Mouse (Mus musculus) CH12.LX (cell line): ENCODE measurements around the gene Vav2. TPM values are rescaled to one million over a fixed set of nuclear protein-coding genes. Genes with fewer than 3 reads are reported as not detected.

Experiments
- DNase-seq: peaks from one replicate; pipeline ENCODE4 v3.0.0-alpha.2; 2013; ENCODE audit errors: extremely low read depth
- H3K27ac ChIP-seq: 2 replicates; pipeline ENCODE4 v1.5.1; 2012; ENCODE audit warnings: low read depth, mild to moderate bottlenecking, control low read depth, moderate library complexity; ENCODE audit not compliant: insufficient read depth
- H3K27me3 ChIP-seq: replicated peaks from 2 replicates; pipeline ENCODE3; 2012; ENCODE audit warnings: inconsistent platforms
- H3K36me3 ChIP-seq, 2 experiments: replicated peaks in 1 of 2; 2 replicates each; pipeline versions ENCODE3 to v1.6.1; 2012; ENCODE audit warnings: inconsistent platforms in 1 of 2, low read length in 1 of 2, mild to moderate bottlenecking in 1 of 2, mixed read lengths in 1 of 2, moderate library complexity in 1 of 2; ENCODE audit not compliant: control insufficient read depth in 1 of 2, insufficient read depth in 1 of 2
- H3K4me1 ChIP-seq, 2 experiments: 2 replicates each; pipeline ENCODE4 v1.6.1; 2012; ENCODE audit warnings: inconsistent platforms in 1 of 2, moderate library complexity in 1 of 2; ENCODE audit not compliant: insufficient read depth in 2 of 2, control insufficient read depth in 1 of 2
- H3K4me2 ChIP-seq: 2 replicates; pipeline ENCODE4 v1.6.1; 2012; ENCODE audit warnings: low read depth, mild to moderate bottlenecking, control low read depth; ENCODE audit not compliant: poor library complexity, insufficient read depth, severe bottlenecking
- H3K4me3 ChIP-seq, 3 experiments: fragments of 150-350 bp in 1 of 3; sonication (generic) in 1 of 3; replicated peaks in 1 of 3; 2 replicates each; pipeline versions ENCODE3 to v1.5.1; 2011 to 2012; ENCODE audit warnings: low read depth in 2 of 3, low read length in 2 of 3, mild to moderate bottlenecking in 2 of 3, moderate library complexity in 2 of 3, control low read depth in 1 of 3, improper control_type of control experiment in 1 of 3, inconsistent platforms in 1 of 3, mixed read lengths in 1 of 3; ENCODE audit not compliant: poor library complexity in 1 of 3
- H3K79me2 ChIP-seq: replicated peaks from 2 replicates; pipeline ENCODE4 v1.6.1; 2012; ENCODE audit warnings: mild to moderate bottlenecking, moderate library complexity; ENCODE audit not compliant: control insufficient read depth, poor library complexity, insufficient read depth, severe bottlenecking; ENCODE audit errors: extremely low read depth
- H3K9ac ChIP-seq: 2 replicates; pipeline ENCODE4 v1.6.1; 2012; ENCODE audit warnings: low read depth, mild to moderate bottlenecking, control low read depth, moderate library complexity; ENCODE audit not compliant: insufficient read depth
- H3K9me3 ChIP-seq: replicated peaks from 2 replicates; pipeline ENCODE3; 2012; ENCODE audit warnings: low read length, inconsistent platforms, mixed read lengths
- BHLHE40 ChIP-seq: IDR thresholded peaks from 2 replicates; pipeline ENCODE4 v1.6.1; 2011; ENCODE audit warnings: mild to moderate bottlenecking, low read depth, low read length, improper control_type of control experiment
- CHD1 ChIP-seq: IDR thresholded peaks from 2 replicates; pipeline ENCODE4 v1.6.1; 2012; ENCODE audit warnings: low read depth, low read length, improper control_type of control experiment, inconsistent platforms
- CHD2 ChIP-seq: IDR thresholded peaks from 2 replicates; pipeline ENCODE4 v1.6.1; 2011; ENCODE audit warnings: low read length, improper control_type of control experiment
- CTCF ChIP-seq, 2 experiments: IDR thresholded peaks in 1 of 2; conservative IDR thresholded peaks in 1 of 2; 2 replicates each; pipeline ENCODE4 v1.5.1; 2011 to 2012; ENCODE audit warnings: low read depth in 2 of 2, low read length in 2 of 2, improper control_type of control experiment in 1 of 2, inconsistent platforms in 1 of 2, mild to moderate bottlenecking in 1 of 2, moderate library complexity in 1 of 2
- ELF1 ChIP-seq: IDR thresholded peaks from 2 replicates; pipeline ENCODE4 v1.6.1; 2014; ENCODE audit warnings: low read depth, mild to moderate bottlenecking, inconsistent platforms, low read length, improper control_type of control experiment
- ETS1 ChIP-seq: conservative IDR thresholded peaks from 2 replicates; pipeline ENCODE4 v1.6.1; 2012; ENCODE audit warnings: low read depth, mild to moderate bottlenecking, inconsistent platforms, low read length, improper control_type of control experiment, moderate library complexity
- IRF4 ChIP-seq: IDR thresholded peaks from 2 replicates; pipeline ENCODE4 v1.6.1; 2014; ENCODE audit warnings: low read depth, mild to moderate bottlenecking, inconsistent platforms, low read length, improper control_type of control experiment
- JUN ChIP-seq: IDR thresholded peaks from 2 replicates; pipeline ENCODE4 v1.6.1; 2011; ENCODE audit warnings: low read depth, mild to moderate bottlenecking, low read length, improper control_type of control experiment, moderate library complexity; ENCODE audit not compliant: insufficient read depth
- JUND ChIP-seq: conservative IDR thresholded peaks from 2 replicates; pipeline ENCODE4 v1.6.1; 2011; ENCODE audit warnings: low read depth, low read length, improper control_type of control experiment
- MAX ChIP-seq: IDR thresholded peaks from 2 replicates; pipeline ENCODE4 v1.6.1; 2011; ENCODE audit warnings: low read length, improper control_type of control experiment
- MAZ ChIP-seq: IDR thresholded peaks from 2 replicates; pipeline ENCODE4 v1.6.1; 2012; ENCODE audit warnings: low read depth, mild to moderate bottlenecking, inconsistent platforms, low read length, improper control_type of control experiment, moderate library complexity
- MEF2A ChIP-seq: IDR thresholded peaks from 2 replicates; pipeline ENCODE4 v1.6.1; 2014; ENCODE audit warnings: low read depth, mild to moderate bottlenecking, inconsistent platforms, low read length, improper control_type of control experiment, borderline replicate concordance
- MXI1 ChIP-seq: IDR thresholded peaks from 2 replicates; pipeline ENCODE4 v1.6.1; 2011; ENCODE audit warnings: mild to moderate bottlenecking, low read depth, low read length, improper control_type of control experiment
- NELFE ChIP-seq: IDR thresholded peaks from 2 replicates; pipeline ENCODE4 v1.6.1; 2011; ENCODE audit warnings: low read depth, low read length, improper control_type of control experiment
- NRF1 ChIP-seq: IDR thresholded peaks from 2 replicates; pipeline ENCODE4 v1.6.1; 2014; ENCODE audit warnings: low read depth, mild to moderate bottlenecking, inconsistent platforms, low read length, improper control_type of control experiment, moderate library complexity
- PAX5 ChIP-seq: IDR thresholded peaks from 2 replicates; pipeline ENCODE4 v1.6.1; 2012; ENCODE audit warnings: low read length, inconsistent platforms, mixed read lengths
- RCOR1 ChIP-seq: conservative IDR thresholded peaks from 2 replicates; pipeline ENCODE4 v1.6.1; 2012; ENCODE audit warnings: low read depth, mild to moderate bottlenecking, inconsistent platforms, low read length, improper control_type of control experiment
- SMC3 ChIP-seq: IDR thresholded peaks from 2 replicates; pipeline ENCODE4 v1.6.1; 2011; ENCODE audit warnings: low read depth, low read length, improper control_type of control experiment
- TBP ChIP-seq: conservative IDR thresholded peaks from 2 replicates; pipeline ENCODE4 v1.6.1; 2011; ENCODE audit warnings: low read depth, low read length, improper control_type of control experiment
- UBTF ChIP-seq: IDR thresholded peaks from 2 replicates; pipeline ENCODE4 v1.6.1; 2012; ENCODE audit warnings: low read depth, mild to moderate bottlenecking, inconsistent platforms, low read length, improper control_type of control experiment, moderate library complexity
- USF1 ChIP-seq: IDR thresholded peaks from 2 replicates; pipeline ENCODE4 v1.6.1; 2014; ENCODE audit warnings: low read depth, mild to moderate bottlenecking, inconsistent platforms, low read length, improper control_type of control experiment
- USF2 ChIP-seq: conservative IDR thresholded peaks from 2 replicates; pipeline ENCODE4 v1.6.1; 2011; ENCODE audit warnings: low read depth, low read length, improper control_type of control experiment
- ZC3H11A ChIP-seq: IDR thresholded peaks from 2 replicates; pipeline ENCODE4 v1.6.1; 2012; ENCODE audit warnings: low read depth, mild to moderate bottlenecking, inconsistent platforms, low read length, improper control_type of control experiment
- ZNF384 ChIP-seq: IDR thresholded peaks from 2 replicates; pipeline ENCODE4 v1.6.1; 2012; ENCODE audit warnings: low read depth, low read length, improper control_type of control experiment, inconsistent platforms
- dilution Hi-C: fragments of 300-500 bp; cut with MboI; formaldehyde crosslinking; loops from 2 replicates; pipeline ENCODE4 v1.14.3; 2020; ENCODE audit warnings: low sequenced_read_pairs; ENCODE audit not compliant: extremely low pct_unique_long_range_greater_than_20kb, extremely low pct_ligation_motif_present
- in situ Hi-C: fragments of 300-500 bp; cut with MboI; formaldehyde crosslinking; loops from 3 replicates; pipeline ENCODE4 v1.14.3; 2019; ENCODE audit warnings: low sequenced_read_pairs, low pct_ligation_motif_present, low pct_unique_long_range_greater_than_20kb, mixed read lengths
- polyA plus RNA-seq: library from polyadenylated mRNA; unstranded; fragments of >175 nt; gene quantifications from 2 replicates; pipeline ENCODE4 v1.2.1, GENCODE M21; 2012; ENCODE audit warnings: low read depth; ENCODE audit not compliant: insufficient read length
- total RNA-seq, 2 experiments: library from RNA; depleted of rRNA; stranded (reverse); fragments of 300-350 nt in 1 of 2; fragments of >200 nt in 1 of 2; gene quantifications; 2 replicates each; pipeline ENCODE4 v1.2.3; 2012 to 2014

Gene Vav2
- total and polyA plus RNA-seq, 3 experiments: 31.5 to 46.8 (median 46.6) TPM

DNA sequence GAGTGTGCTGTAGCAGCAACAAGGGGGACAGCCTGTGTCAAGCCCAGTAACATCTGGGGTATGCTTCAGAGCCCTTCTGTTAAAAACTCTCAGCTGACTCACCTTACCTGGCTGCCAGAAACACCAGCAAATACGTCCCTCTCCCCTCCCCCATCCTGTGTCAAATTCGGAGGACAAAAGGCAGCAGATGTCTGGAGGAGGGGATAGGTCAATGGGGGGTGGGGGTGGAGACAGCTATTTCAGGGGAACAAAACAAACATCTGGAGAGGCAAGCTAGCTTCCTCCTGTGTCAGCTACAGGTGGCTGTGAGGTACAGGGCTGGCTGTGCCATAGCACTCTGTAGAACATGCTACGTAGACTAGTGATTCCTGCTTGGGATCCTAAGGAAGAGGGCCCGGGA, 49.0 kb downstream of the Vav2 start:
- Histone ChIP-seq H3K36me3 (peaks cover 74 to 91% of the 10 kb centered on the region in 2 experiments), H3K27me3 (no peaks in the 10 kb centered on the region), H3K27ac (peak overlapping the region; percentile 22), H3K4me2 (no peak overlapping the region), H3K4me3 (no peak overlapping the region), H3K9me3 (no peaks in the 10 kb centered on the region), H3K79me2 (peaks cover 87% of the 10 kb centered on the region), H3K4me1 (peaks cover 45 to 83% of the 10 kb centered on the region in 2 experiments), H3K9ac (no peak overlapping the region)
- in situ Hi-C loops: no loop called here
- DNase-seq: peak; percentile 49
- TF ChIP-seq CHD2: peak; percentile 46; the same call in 1 of the 2 replicates
- no peak for TF ChIP-seq CTCF (conservative IDR thresholded peaks at IDR 0.05 in 1 of 2, IDR thresholded peaks at IDR 0.05 in 1 of 2; ENCODE audit: low read depth in 2 of 2, low read length in 2 of 2)
- dilution Hi-C loops: no loop called here

DNA sequence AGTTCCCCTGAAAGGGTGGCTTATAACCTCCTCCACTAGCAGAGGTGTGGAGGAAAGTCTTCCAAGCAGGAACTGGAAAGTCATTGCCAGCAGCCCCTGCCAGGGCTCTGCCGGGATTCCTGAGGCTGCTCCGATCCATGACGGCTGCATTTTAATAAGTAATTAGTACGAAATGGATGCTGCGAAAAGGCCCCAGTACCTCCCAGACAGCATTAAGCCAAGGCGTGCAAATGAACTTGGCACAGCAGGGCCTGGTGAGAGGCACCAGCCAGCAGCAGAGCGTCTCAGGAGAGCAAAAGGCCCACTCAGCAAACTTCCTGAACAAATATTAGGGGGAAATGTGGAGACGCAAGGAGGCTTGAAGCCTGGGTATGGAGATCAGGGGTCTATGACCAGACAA, 49.7 kb downstream of the Vav2 start:
- in situ Hi-C loops: no loop called here
- dilution Hi-C loops: no loop called here

DNA sequence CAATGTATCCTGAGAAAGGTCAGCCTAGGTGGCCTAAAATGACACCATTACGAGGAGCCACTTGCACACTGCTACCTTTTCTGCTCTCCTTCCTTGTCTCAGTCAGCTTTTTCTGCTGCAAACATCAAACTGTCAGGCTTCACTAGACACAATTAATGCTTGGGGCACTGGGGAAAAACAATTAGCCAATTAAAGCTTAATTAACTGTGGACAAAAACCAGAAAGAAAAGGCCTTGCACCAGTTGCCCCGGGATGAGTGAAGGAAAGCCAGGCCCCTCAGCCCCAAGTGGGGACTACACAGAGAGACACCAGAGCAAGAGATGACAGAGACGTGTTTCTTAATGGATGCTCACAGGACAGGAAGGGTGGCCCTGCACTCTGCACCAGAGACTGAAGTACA, 51.7 kb downstream of the Vav2 start:
- no peak overlapping the region for H3K27ac ChIP-seq
- dilution Hi-C loops (no loop called here), in situ Hi-C loops (no loop called here)
- no peak for DNase-seq
- peaks cover 41 to 84% of the 10 kb centered on the region in 2 experiments for H3K4me1 ChIP-seq
- no peak overlapping the region for H3K4me3 ChIP-seq
- H3K79me2 ChIP-seq: peaks cover 94% of the 10 kb centered on the region
- no peaks in the 10 kb centered on the region for H3K27me3 ChIP-seq
- peaks cover 73 to 91% of the 10 kb centered on the region in 2 experiments for H3K36me3 ChIP-seq
- H3K4me2 ChIP-seq: no peak overlapping the region
- no peaks in the 10 kb centered on the region for H3K9me3 ChIP-seq
- no peak for TF ChIP-seq MEF2A
- TF ChIP-seq ETS1: no peak
- no peak for TF ChIP-seq MAZ
- no peak for TF ChIP-seq RCOR1
- TF ChIP-seq MAX: no peak
- no peak for TF ChIP-seq JUN
- no peak for TF ChIP-seq ZC3H11A
- no peak for TF ChIP-seq ZNF384
- TF ChIP-seq PAX5: no peak
- TF ChIP-seq CTCF (conservative IDR thresholded peaks at IDR 0.05 in 1 of 2, IDR thresholded peaks at IDR 0.05 in 1 of 2; ENCODE audit: low read depth in 2 of 2, low read length in 2 of 2): no peak
- TF ChIP-seq SMC3: no peak
- no peak for TF ChIP-seq TBP
- TF ChIP-seq USF2: no peak
- TF ChIP-seq UBTF: no peak
- TF ChIP-seq NRF1: no peak
- no peak for TF ChIP-seq MXI1
- no peak for TF ChIP-seq IRF4
- no peak for TF ChIP-seq BHLHE40
- no peak for TF ChIP-seq JUND
- no peak overlapping the region for H3K9ac ChIP-seq

More for the DNA sequence above, 49.7 kb downstream of the Vav2 start:
- Histone ChIP-seq H3K27me3 (no peaks in the 10 kb centered on the region), H3K9ac (no peak overlapping the region), H3K4me1 (peaks cover 46 to 87% of the 10 kb centered on the region in 2 experiments), H3K9me3 (no peaks in the 10 kb centered on the region), H3K36me3 (peaks cover 77 to 92% of the 10 kb centered on the region in 2 experiments), H3K27ac (no peak overlapping the region), H3K4me2 (no peak overlapping the region), H3K4me3 (no peak overlapping the region), H3K79me2 (peaks cover 92% of the 10 kb centered on the region)
- TF ChIP-seq USF1: no peak
- TF ChIP-seq NELFE: no peak
- TF ChIP-seq ELF1: no peak
- no peak for TF ChIP-seq RCOR1
- TF ChIP-seq CHD1: no peak
- no peak for DNase-seq
